Mouse (Mus musculus) forebrain, postnatal 0 days (tissue): ENCODE measurements around the gene Mob2. TPM values are rescaled to one million over a fixed set of nuclear protein-coding genes. Genes with fewer than 3 reads are reported as not detected.
A peak's percentile ranks its signal among the peaks of the same experiment; 100 is the strongest.

Experiments used
- ATAC-seq: fragments of 200-750 bp; cut with Nextera tagmentation; 2 replicates; pipeline ENCODE4 v1.8.0; 2017; ENCODE audit warnings: mild to moderate bottlenecking, moderate library complexity
- DNase-seq: peaks from one replicate; pipeline ENCODE4 v3.0.0-alpha.2; 2015
- H3K27ac ChIP-seq: fragments of 300-500 bp; sonication (generic); 2 replicates; pipeline ENCODE4 v1.5.1; 2014; ENCODE audit warnings: low read depth, mild to moderate bottlenecking, antibody characterized with exemption, low read length, moderate library complexity, mixed read lengths
- H3K27me3 ChIP-seq: fragments of 300-500 bp; sonication (generic); 2 replicates; pipeline ENCODE4 v1.6.1; 2014; ENCODE audit warnings: mild to moderate bottlenecking, low read length, mixed read lengths; ENCODE audit not compliant: insufficient read depth
- H3K36me3 ChIP-seq: fragments of 300-500 bp; sonication (generic); 2 replicates; pipeline ENCODE4 v1.6.1; 2014; ENCODE audit warnings: mild to moderate bottlenecking, moderate library complexity; ENCODE audit not compliant: insufficient read depth
- H3K4me1 ChIP-seq: fragments of 300-500 bp; sonication (generic); 2 replicates; pipeline ENCODE4 v1.6.1; 2014; ENCODE audit warnings: antibody characterized with exemption; ENCODE audit not compliant: insufficient read depth
- H3K4me2 ChIP-seq: fragments of 300-500 bp; sonication (generic); 2 replicates; pipeline ENCODE4 v1.6.1; 2014; ENCODE audit warnings: low read depth, mild to moderate bottlenecking, moderate library complexity
- H3K4me3 ChIP-seq: fragments of 300-500 bp; sonication (generic); 2 replicates; pipeline ENCODE4 v1.5.1; 2014; ENCODE audit warnings: low read depth, low read length, mixed read lengths
- H3K9ac ChIP-seq: fragments of 300-500 bp; sonication (generic); 2 replicates; pipeline ENCODE4 v1.6.1; 2014; ENCODE audit warnings: mild to moderate bottlenecking
- H3K9me3 ChIP-seq: fragments of 300-500 bp; sonication (generic); 2 replicates; pipeline ENCODE4 v1.6.1; 2016; ENCODE audit warnings: low read length
- CTCF ChIP-seq: sonication (generic); IDR thresholded peaks from 2 replicates; pipeline ENCODE4 v1.5.1; 2016; ENCODE audit warnings: antibody characterized with exemption, control low read depth, low read depth
- WGBS: fragments of 180-500 bp; shearing (Covaris S2); extraction: QIAGEN DNeasy Blood & Tissue Kit; methylation state at CpG from one replicate; pipeline ENCODE4 v1.1.7; 2014; 5-methylcytosine and 5-hydroxymethylcytosine counted together
- polyA plus RNA-seq: library from polyadenylated mRNA; unstranded; fragments of >200 nt; fragmentation: Nextera tagmentation; extraction: Ambion mirVana; gene quantifications from 2 replicates; pipeline ENCODE4 v1.2.1, GENCODE M21; 2015
- total RNA-seq: library from RNA; depleted of rRNA; stranded (reverse); fragments of >200 nt; gene quantifications from 2 replicates; pipeline ENCODE4 v1.2.3, GENCODE M21; 2014; rRNA removed

Gene Mob2
- 37.8 and 42.5 TPM in 2 replicates for total RNA-seq
- 39.8 and 39.9 TPM in 2 replicates for polyA plus RNA-seq

GRCm38 (mm10) chr7:142060931-142061565, at the start of gene Mob2:
Gene Mob2 (minus strand): TSS chr7:142061065.
- Histone ChIP-seq H3K4me3 (peak within 1 kb of the TSS; percentile 87), H3K9me3 (no peaks in the 10 kb centered on the region), H3K27me3 (no peaks in the 10 kb centered on the region; the same call in 1 of the 2 replicates), H3K36me3 (peaks cover 5% of the 10 kb centered on the region; the same call in 1 of the 2 replicates), H3K27ac (peak within 1 kb of the TSS; percentile 67), H3K4me2 (peak within 1 kb of the TSS; percentile 87), H3K9ac (peak within 1 kb of the TSS; percentile 69), H3K4me1 (peaks cover 10% of the 10 kb centered on the region)
- DNase-seq (peak; percentile 87), ATAC-seq (peak; percentile 98)
- no peak for TF ChIP-seq CTCF
- WGBS, result under 1% methylated on average over 48 of the region's 49 CpGs

- no peak for TF ChIP-seq CTCF
- Histone ChIP-seq H3K4me1 (no peaks in the 10 kb centered on the region), H3K4me3 (no peak overlapping the region), H3K9me3 (no peaks in the 10 kb centered on the region), H3K36me3 (no peaks in the 10 kb centered on the region), H3K27ac (no peak overlapping the region), H3K27me3 (no peaks in the 10 kb centered on the region), H3K4me2 (no peak overlapping the region), H3K9ac (no peak overlapping the region)
- WGBS, result 65% methylated on average over 5 of the region's 5 CpGs
- no peak for ATAC-seq
- DNase-seq, result no peak
These were observed 43.9 kb upstream of the Mob2 start for GRCm38 (mm10) chr7:142104747-142105146.

DNA sequence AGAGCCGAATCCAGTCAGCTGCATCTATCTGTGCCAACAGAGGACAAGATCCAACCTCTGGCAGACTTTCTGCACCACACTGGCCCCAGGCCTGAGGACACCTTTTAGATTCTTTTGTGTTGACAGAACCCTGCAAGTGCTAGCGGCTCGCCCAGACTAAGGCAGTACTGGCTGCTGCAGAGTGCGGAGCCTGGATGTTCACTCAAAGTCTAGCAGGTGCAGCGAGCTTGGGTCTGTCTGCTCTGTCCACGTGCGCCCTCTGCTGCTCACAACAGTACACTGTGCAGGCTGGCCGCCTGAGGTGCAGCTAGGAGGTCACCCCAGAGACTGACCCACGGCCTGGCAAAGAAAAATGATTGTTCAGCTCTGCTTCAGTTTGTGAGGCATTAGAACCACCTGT, 36.9 kb upstream of the Mob2 start:
- no peak overlapping the region for H3K27ac ChIP-seq
- H3K4me3 ChIP-seq, result no peak overlapping the region
- H3K36me3 ChIP-seq, result no peaks in the 10 kb centered on the region
- peak overlapping the region; percentile 32 for H3K4me2 ChIP-seq
- DNase-seq, result peak; percentile 86
- ATAC-seq, result peak; percentile 50
- H3K27me3 ChIP-seq, result no peaks in the 10 kb centered on the region
- H3K9me3 ChIP-seq, result no peaks in the 10 kb centered on the region
- 7% methylated on average over 9 of the region's 9 CpGs for WGBS
- peaks cover 16% of the 10 kb centered on the region for H3K4me1 ChIP-seq
- H3K9ac ChIP-seq, result no peak overlapping the region
- TF ChIP-seq CTCF, result peak; percentile 95

- no peaks in the 10 kb centered on the region for H3K9me3 ChIP-seq
- H3K4me2 ChIP-seq, result peak overlapping the region; percentile 96; the same call in 1 of the 2 replicates
- DNase-seq, result no peak
- H3K27me3 ChIP-seq, result no peaks in the 10 kb centered on the region
- WGBS, result 67% methylated on average over 4 of the region's 4 CpGs
- 0 out of 2 replicates have a peak overlapping the region, but pooled peaks have one; percentile 97 for H3K9ac ChIP-seq
- H3K4me1 ChIP-seq, result peaks cover 27% of the 10 kb centered on the region
- H3K4me3 ChIP-seq, result no peak overlapping the region
- no peak for ATAC-seq
- no peak overlapping the region for H3K27ac ChIP-seq
- no peak for TF ChIP-seq CTCF
- no peaks in the 10 kb centered on the region for H3K36me3 ChIP-seq
These were observed 35.8 kb upstream of the Mob2 start for GRCm38 (mm10) chr7:142096701-142097100.

- peak; percentile 91 for ATAC-seq
These were observed 34.5 kb upstream of the Mob2 start, which contains the start of gene Dusp8 for GRCm38 (mm10) chr7:142095183-142095931. Gene Dusp8 (minus strand): TSS chr7:142095843.

GRCm38 (mm10) chr7:142094301-142095143, 33.7 kb upstream of the Mob2 start:
- H3K36me3 ChIP-seq, result 0 out of 2 replicates have a peak, but pooled peaks cover 6% of the 10 kb centered on the region
- ATAC-seq (peak; percentile 58), DNase-seq (peak; percentile 72)
- peak overlapping the region; percentile 91 for H3K27ac ChIP-seq
- TF ChIP-seq CTCF, result peak; percentile 33
- H3K4me2 ChIP-seq, result peak overlapping the region; percentile 96
- peaks cover 45% of the 10 kb centered on the region for H3K4me1 ChIP-seq
- WGBS, result 1% methylated on average over 82 of the region's 89 CpGs
- H3K9ac ChIP-seq, result peak overlapping the region; percentile 97
- no peaks in the 10 kb centered on the region for H3K27me3 ChIP-seq
- H3K9me3 ChIP-seq, result no peaks in the 10 kb centered on the region
- H3K4me3 ChIP-seq, result peak overlapping the region; percentile 60

More at GRCm38 (mm10) chr7:142095183-142095931, 34.5 kb upstream of the Mob2 start, which contains the start of gene Dusp8:
- Histone ChIP-seq H3K4me1 (peaks cover 38% of the 10 kb centered on the region), H3K4me3 (peak within 1 kb of the TSS; percentile 60), H3K27me3 (no peaks in the 10 kb centered on the region), H3K9me3 (no peaks in the 10 kb centered on the region), H3K4me2 (peak within 1 kb of the TSS; percentile 96), H3K27ac (peak within 1 kb of the TSS; percentile 91), H3K9ac (peak within 1 kb of the TSS; percentile 97), H3K36me3 (no peaks in the 10 kb centered on the region)
- 3% methylated on average over 57 of the region's 63 CpGs for WGBS
- peak; percentile 96 for DNase-seq
- TF ChIP-seq CTCF, result peak; percentile 56
